Mouse (Mus musculus): ENCODE measurements around the gene Slc39a13. TPM values are rescaled to one million over a fixed set of nuclear protein-coding genes. Genes with fewer than 3 reads are reported as not detected.

Gene Slc39a13
- polyA plus RNA-seq (2012; rRNA removed) = 46.1 TPM in 2 replicates

DNA sequence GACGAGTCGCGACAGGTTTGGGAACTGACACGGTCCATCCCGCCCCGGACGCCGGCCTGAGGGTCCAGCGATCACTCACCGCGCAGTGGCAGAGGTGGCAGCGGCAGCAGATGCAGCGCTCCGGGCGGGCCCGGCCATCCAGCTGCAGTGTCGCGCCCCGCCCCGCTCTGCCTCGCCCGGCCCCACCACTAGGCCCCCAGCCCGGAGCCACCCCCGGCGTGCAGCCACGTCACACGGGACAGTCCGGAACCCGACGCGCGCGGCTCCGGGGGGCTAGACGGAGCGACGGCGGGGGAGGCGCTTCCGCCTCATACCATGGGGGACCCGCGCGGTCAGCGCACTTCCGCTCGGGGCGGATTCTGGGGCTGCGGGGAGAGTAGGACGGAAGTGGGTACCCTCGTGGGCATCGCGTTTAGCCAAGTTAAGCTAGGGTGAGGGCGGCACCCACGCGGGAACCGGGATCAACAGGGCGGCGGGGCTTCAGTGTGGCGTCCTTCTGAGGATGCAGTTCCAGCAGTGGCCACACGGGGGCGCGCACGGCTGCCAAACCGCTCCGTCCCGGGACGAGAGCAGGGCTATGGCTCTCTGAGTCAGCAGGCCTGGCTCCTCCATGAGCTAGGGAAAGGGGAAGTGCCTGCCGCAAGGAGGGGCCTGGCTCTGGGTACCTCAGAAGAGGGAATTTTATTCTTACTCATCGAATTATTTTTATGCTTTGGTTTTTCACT is at the start of gene Slc39a13:
Gene Slc39a13, minus strand, starts transcription at position 342 of the 725 bp plus-strand sequence.

DNA sequence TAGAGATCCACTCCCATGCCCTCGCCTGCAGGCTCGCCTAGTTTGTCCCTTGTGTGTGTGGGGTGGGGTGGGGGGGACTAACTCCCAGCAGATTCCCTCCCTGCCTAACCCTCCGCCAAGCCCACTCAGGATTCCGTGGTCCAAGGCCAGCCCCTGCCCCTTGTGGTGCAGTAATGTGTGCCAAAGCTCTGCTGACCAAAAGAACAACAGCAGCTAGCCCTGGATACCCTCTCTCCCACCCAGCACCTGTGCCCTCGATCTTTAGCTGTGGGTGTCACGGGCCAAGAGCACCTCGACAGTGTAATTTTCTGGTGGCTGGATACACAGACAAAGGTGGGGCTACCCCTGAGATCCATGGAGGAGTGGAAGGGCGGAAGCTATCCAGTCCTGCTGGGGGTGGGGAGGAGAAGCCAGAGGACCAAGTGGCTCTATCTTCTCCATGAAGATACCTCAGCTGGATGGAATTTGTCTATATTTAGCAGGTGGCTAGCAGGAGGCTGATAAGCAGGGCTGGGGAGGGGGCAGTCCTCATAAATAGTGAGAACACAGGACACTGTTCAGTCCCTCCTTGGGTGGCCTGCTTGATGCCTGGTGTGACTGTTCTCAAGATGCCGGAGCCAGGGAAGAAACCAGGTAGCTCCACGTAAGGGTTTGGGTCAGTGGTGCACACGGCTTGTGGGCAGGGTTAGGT is 47.5 kb upstream of the Slc39a13 start, which contains the start of gene Mybpc3:
Gene Mybpc3, plus strand, starts transcription at position 560 of the 691 bp plus-strand sequence.

DNA sequence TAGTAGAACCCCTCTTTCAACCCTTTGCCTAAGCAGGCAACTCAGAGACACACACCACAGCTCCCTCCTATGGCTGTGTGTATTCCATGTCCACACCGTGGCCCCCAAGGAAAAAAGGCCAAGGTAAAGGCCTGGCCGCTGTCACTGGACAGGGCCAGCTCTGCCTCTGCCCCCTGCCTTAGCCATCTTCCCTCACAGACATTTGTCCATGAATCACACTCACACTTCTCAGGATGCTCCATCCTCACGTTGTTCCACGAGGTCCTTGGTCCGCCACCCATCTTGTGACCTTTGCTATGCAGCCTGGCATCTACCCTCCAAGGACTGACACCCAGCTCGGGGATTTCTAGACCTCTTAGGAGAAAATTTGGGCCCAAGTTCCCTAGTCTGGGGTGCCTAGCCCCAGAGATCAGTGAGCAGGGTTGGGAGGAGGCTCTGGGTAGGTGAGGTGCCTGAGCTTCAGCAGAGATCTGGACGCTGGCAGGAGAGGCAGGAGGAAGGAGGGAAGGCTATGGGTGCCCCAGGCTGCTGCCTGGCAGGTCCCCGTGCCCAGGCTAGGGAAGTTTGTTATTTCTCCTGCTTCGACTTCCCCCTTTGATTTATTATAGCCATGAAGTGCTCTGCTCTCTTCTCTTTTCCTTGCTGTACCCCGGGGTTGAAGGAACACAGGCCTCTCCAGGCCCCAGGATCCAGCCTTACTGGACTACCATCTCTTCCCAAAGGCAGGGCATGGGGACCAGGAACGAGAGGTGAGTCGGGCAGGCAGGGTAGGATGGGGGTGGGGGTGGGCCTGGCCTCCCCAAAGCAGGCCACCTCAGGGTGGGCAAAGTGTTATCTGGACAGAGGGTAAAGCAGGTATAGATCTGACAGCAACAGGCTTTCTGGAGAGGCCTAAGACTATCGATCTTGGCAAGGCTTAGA is 11.8 kb upstream of the Slc39a13 start, which contains the start of gene Spi1:
Gene Spi1, plus strand, starts transcription at position 616 of the 921 bp plus-strand sequence.

DNA sequence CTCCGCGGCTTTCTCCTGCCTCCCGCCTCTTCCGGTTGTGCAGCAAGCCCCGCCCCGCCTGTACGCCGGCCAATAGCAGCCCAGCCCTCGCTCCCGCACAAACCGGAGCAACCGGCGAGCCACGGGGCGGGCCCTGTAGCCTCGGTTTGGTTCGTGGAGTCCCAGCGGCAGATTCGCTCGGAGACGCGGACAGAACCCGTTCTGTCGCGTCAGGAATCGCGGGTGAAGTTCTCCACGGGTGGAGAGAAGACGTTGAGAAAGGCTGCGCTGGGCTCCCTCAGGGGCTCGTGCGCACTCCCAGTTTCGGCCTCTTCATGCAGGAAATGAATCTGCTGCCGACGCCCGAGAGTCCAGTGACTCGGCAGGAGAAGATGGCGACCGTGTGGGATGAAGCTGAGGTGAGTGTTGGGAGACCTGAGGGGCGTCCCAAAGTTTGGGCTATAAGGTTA is 16.3 kb downstream of the Slc39a13 start, which contains the start of gene Psmc3:
Gene Psmc3, plus strand, starts transcription at position 76 of the 449 bp plus-strand sequence.

DNA sequence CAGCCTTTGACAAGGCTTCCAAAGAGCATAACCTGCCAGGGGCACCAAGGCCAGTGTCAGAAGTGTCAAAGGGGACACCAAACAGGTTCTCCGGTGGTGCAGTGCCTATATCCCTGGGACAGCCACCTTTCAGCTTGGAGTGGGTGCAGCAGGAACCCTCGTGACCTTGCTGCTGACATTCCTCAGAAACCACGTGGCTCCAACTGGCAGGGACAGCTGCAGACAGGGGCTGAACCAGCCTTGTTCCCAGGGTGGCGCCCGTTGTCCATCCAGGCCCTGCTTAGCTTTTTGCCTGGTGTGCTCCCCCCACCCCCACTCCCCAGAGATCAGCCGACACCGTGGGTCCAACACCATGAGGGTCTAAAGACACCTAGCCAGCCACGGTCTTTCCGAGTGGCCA is 34.8 kb downstream of the Slc39a13 start, which contains the start of gene Rapsn:
Gene Rapsn, plus strand, starts transcription at position 236 of the 400 bp plus-strand sequence.

Other genes starting within 250 kb of the Slc39a13 start
- 47.7 and 64.4 TPM in 2 replicates for gene Mtch2, start 223.3 kb downstream of the Slc39a13 start, polyA plus RNA-seq (2012; rRNA removed)
- gene C1qtnf4, start 184.6 kb downstream of the Slc39a13 start, polyA plus RNA-seq (2012; rRNA removed) = 7.9 and 10.7 TPM in 2 replicates
- gene Kbtbd4, start 165.7 kb downstream of the Slc39a13 start, polyA plus RNA-seq (2012; rRNA removed) = 10.0 and 11.1 TPM in 2 replicates
- 128 and 136 TPM in 2 replicates for gene Ndufs3, start 165.6 kb downstream of the Slc39a13 start, polyA plus RNA-seq (2012; rRNA removed)
- 36.7 and 43.2 TPM in 2 replicates for gene Celf1, start 130.0 kb downstream of the Slc39a13 start, polyA plus RNA-seq (2012; rRNA removed)
- gene Rapsn, start 34.8 kb downstream of the Slc39a13 start, polyA plus RNA-seq (2012; rRNA removed) = 0.41 and 0.86 TPM in 2 replicates
- 59.8 and 61.7 TPM in 2 replicates for gene Psmc3, start 16.4 kb downstream of the Slc39a13 start, polyA plus RNA-seq (2012; rRNA removed)
- gene Spi1, start 12.0 kb upstream of the Slc39a13 start, polyA plus RNA-seq (2012; rRNA removed) = 15.6 and 22.3 TPM in 2 replicates
- gene Mybpc3, start 47.7 kb upstream of the Slc39a13 start, polyA plus RNA-seq (2012; rRNA removed) = 0.02 TPM in 1 of 2 replicates, not detected in the other
- gene Madd, start 113.4 kb upstream of the Slc39a13 start, polyA plus RNA-seq (2012; rRNA removed) = 16.8 and 17.6 TPM in 2 replicates
- 28.8 and 38.4 TPM in 2 replicates for gene Nr1h3, start 132.4 kb upstream of the Slc39a13 start, polyA plus RNA-seq (2012; rRNA removed)
- gene Acp2, start 132.5 kb upstream of the Slc39a13 start, polyA plus RNA-seq (2012; rRNA removed) = 21.2 and 23.3 TPM in 2 replicates
- gene Ddb2, start 166.6 kb upstream of the Slc39a13 start, polyA plus RNA-seq (2012; rRNA removed) = 8.8 and 10.1 TPM in 2 replicates
- gene Pacsin3, start 185.5 kb upstream of the Slc39a13 start, polyA plus RNA-seq (2012; rRNA removed) = 15.4 and 18.1 TPM in 2 replicates
- 27.0 and 34.0 TPM in 2 replicates for gene Arfgap2, start 194.6 kb upstream of the Slc39a13 start, polyA plus RNA-seq (2012; rRNA removed)

Data from colon, adult 2 months (tissue).